Mouse (Mus musculus) mature B cell (primary cell): ENCODE data around the gene Zfp446.

ENCODE experiments used
- in situ Hi-C: fragments of 300-500 bp; cut with MboI; formaldehyde crosslinking; loops from 2 replicates; pipeline ENCODE4 v1.14.3; 2019

The Zfp446 gene

GRCm38 (mm10) chr7:13023928-13024731 is 46.5 kb downstream of the Zfp446 start:
- in situ Hi-C loops: loop anchor here (25.0 kb wide), 1 partner anchor 537 kb away; the partner anchor contains the start of gene Zfp606

GRCm38 (mm10) chr7:13024805-13025204 is 47.2 kb downstream of the Zfp446 start:
- in situ Hi-C loops: loop anchor here (25.0 kb wide), 1 partner anchor 538 kb away; the partner anchor contains the start of gene Zfp606

GRCm38 (mm10) chr7:13025511-13026112 is 48.0 kb downstream of the Zfp446 start:
- in situ Hi-C loops: no loop called here

GRCm38 (mm10) chr7:13028986-13029385 is 51.3 kb downstream of the Zfp446 start:
- in situ Hi-C loops: no loop called here

GRCm38 (mm10) chr7:13031069-13031468 is 53.4 kb downstream of the Zfp446 start:
- in situ Hi-C loops: no loop called here

GRCm38 (mm10) chr7:13031983-13032382 is 54.3 kb downstream of the Zfp446 start:
- in situ Hi-C loops: no loop called here

GRCm38 (mm10) chr7:13032541-13032940 is 54.9 kb downstream of the Zfp446 start:
- in situ Hi-C loops: no loop called here

GRCm38 (mm10) chr7:13033451-13034147 is 56.0 kb downstream of the Zfp446 start:
- in situ Hi-C loops: no loop called here

- in situ Hi-C loops: no loop called here
Observed at GRCm38 (mm10) chr7:13034148-13034977, 56.7 kb downstream of the Zfp446 start, which contains the start of gene Chmp2a. Gene Chmp2a, minus strand, starts transcription at chr7:13034807.
